Comparison of ENCODE assay signal across 12 mouse cellular contexts in genomic region chr7:130568783-130569436, GRCm38 (mm10). TPM values are rescaled to one million over a fixed set of nuclear protein-coding genes. Genes with fewer than 3 reads are reported as not detected.
DNase-seq lines count a peak whose midpoint lies in the region; ATAC-seq lines count a peak whose summit lies in the region.
"Had no signal": no experiment of that assay in that cellular context is flagged by ENCODE, and none has a peak within 500 bp of the region (broad histone marks: within the 10 kb centered on the region; RNA-seq: fewer than 3 reads in every experiment).

No protein-coding gene starts in this region.

- no peak overlapping the region for H3K4me2 ChIP-seq in midbrain, embryonic 11.5 days
- no peak overlapping the region for H3K4me2 ChIP-seq in heart, embryonic 15.5 days
- no peak overlapping the region for H3K4me2 ChIP-seq in liver, embryonic 11.5 days
- H3K4me2 ChIP-seq: limb, embryonic 12.5 days had no signal

- H3K4me1 ChIP-seq in midbrain, embryonic 11.5 days (ENCODE audit: control insufficient read depth, insufficient read depth, low read length), result no peaks in the 10 kb centered on the region
- peaks cover 3% of the 10 kb centered on the region for H3K4me1 ChIP-seq in midbrain, embryonic 10.5 days
- H3K4me1 ChIP-seq in heart, embryonic 15.5 days (replicated peaks), result peaks cover 5% of the 10 kb centered on the region
- 0 out of 2 replicates have a peak, but pooled peaks cover 6% of the 10 kb centered on the region for H3K4me1 ChIP-seq in liver, embryonic 11.5 days (replicated peaks; ENCODE audit: control insufficient read depth, insufficient read depth, low read length)

- no peak overlapping the region for H3K4me3 ChIP-seq in midbrain, embryonic 11.5 days (ENCODE audit: low read depth, low read length)
- no peak overlapping the region for H3K4me3 ChIP-seq in midbrain, embryonic 10.5 days
- no peak overlapping the region for H3K4me3 ChIP-seq in heart, embryonic 15.5 days
- H3K4me3 ChIP-seq in liver, embryonic 11.5 days (ENCODE audit: low read depth, low read length), result no peak overlapping the region
- H3K4me3 ChIP-seq: limb, embryonic 12.5 days had no signal

- no peak for ATAC-seq in midbrain, embryonic 11.5 days (ENCODE audit: low FRiP score)
- 0 out of 2 replicates have a peak, but pooled peaks have one; percentile 43 for ATAC-seq in heart, embryonic 15.5 days (replicated peaks; ENCODE audit: insufficient number of reproducible peaks, insufficient read depth, low FRiP score, low read depth)
- ATAC-seq in liver, embryonic 11.5 days (replicated peaks; ENCODE audit: low FRiP score), result 0 out of 2 replicates have a peak, but pooled peaks have one; percentile 49
- ATAC-seq: Patski had no signal

- intact Hi-C loops in left cerebral cortex, postnatal 4 days (cut with DNase I), result no loop called here

- no peak overlapping the region for H3K27ac ChIP-seq in midbrain, embryonic 11.5 days (ENCODE audit: low read depth, low read length)
- no peak overlapping the region for H3K27ac ChIP-seq in midbrain, embryonic 10.5 days (replicated peaks)
- H3K27ac ChIP-seq in heart, embryonic 15.5 days, result peak overlapping the region; percentile 58
- no peak overlapping the region for H3K27ac ChIP-seq in liver, embryonic 11.5 days (ENCODE audit: low read depth, low read length)
- H3K27ac ChIP-seq: limb, embryonic 12.5 days had no signal

- WGBS in midbrain, embryonic 11.5 days, result 83% methylated on average over 9 of the region's 9 CpGs
- 81% methylated on average over 9 of the region's 9 CpGs for WGBS in midbrain, embryonic 10.5 days
- WGBS in heart, embryonic 15.5 days, result 31% methylated on average over 9 of the region's 9 CpGs
- 59% methylated on average over 9 of the region's 9 CpGs for WGBS in liver, embryonic 11.5 days

- H3K27me3 ChIP-seq in midbrain, embryonic 11.5 days (ENCODE audit: control insufficient read depth, insufficient read depth, low read length), result no peaks in the 10 kb centered on the region
- H3K27me3 ChIP-seq in midbrain, embryonic 10.5 days (ENCODE audit: low read depth, poor library complexity, severe bottlenecking), result no peaks in the 10 kb centered on the region
- no peaks in the 10 kb centered on the region for H3K27me3 ChIP-seq in heart, embryonic 15.5 days
- no peaks in the 10 kb centered on the region for H3K27me3 ChIP-seq in liver, embryonic 11.5 days (replicated peaks; ENCODE audit: control insufficient read depth, insufficient read depth, low read length)
- H3K27me3 ChIP-seq: limb, embryonic 12.5 days; Patski had no signal

- H3K9ac ChIP-seq in midbrain, embryonic 11.5 days (ENCODE audit: low read length), result no peak overlapping the region
- no peak overlapping the region for H3K9ac ChIP-seq in heart, embryonic 15.5 days
- no peak overlapping the region for H3K9ac ChIP-seq in liver, embryonic 11.5 days (ENCODE audit: low read depth, low read length)
- H3K9ac ChIP-seq: limb, embryonic 12.5 days had no signal

- no peaks in the 10 kb centered on the region for H3K36me3 ChIP-seq in midbrain, embryonic 11.5 days (ENCODE audit: control insufficient read depth, insufficient read depth, low read length)
- H3K36me3 ChIP-seq in midbrain, embryonic 10.5 days, result no peaks in the 10 kb centered on the region
- H3K36me3 ChIP-seq in heart, embryonic 15.5 days, result no peaks in the 10 kb centered on the region
- H3K36me3 ChIP-seq in liver, embryonic 11.5 days (ENCODE audit: control insufficient read depth, insufficient read depth, low read length), result no peaks in the 10 kb centered on the region
- H3K36me3 ChIP-seq: limb, embryonic 12.5 days had no signal

- peak; percentile 72 for DNase-seq in midbrain, embryonic 11.5 days (ENCODE audit: low spot score, missing footprints)
- DNase-seq in midbrain, embryonic 10.5 days (ENCODE audit: low spot score), result no peak
- no peak for DNase-seq in liver, embryonic 11.5 days (ENCODE audit: low spot score)
- DNase-seq in yolk sac, embryonic 10.5 days (ENCODE audit: low spot score), result peak; percentile 81
- no peak for DNase-seq in left cerebral cortex, postnatal 4 days
- DNase-seq in frontal cortex, adult 2 months (ENCODE audit: extremely low spot score in 1 of 2, low spot score in 1 of 2), result no peak
- DNase-seq in right cerebral cortex, postnatal 14 days, result no peak
- DNase-seq: cerebellum, adult 11-12 months had no signal

- no peaks in the 10 kb centered on the region for H3K9me3 ChIP-seq in midbrain, embryonic 11.5 days (ENCODE audit: control insufficient read depth, low read length)
- no peaks in the 10 kb centered on the region for H3K9me3 ChIP-seq in midbrain, embryonic 10.5 days (replicated peaks)
- H3K9me3 ChIP-seq in heart, embryonic 15.5 days (replicated peaks), result no peaks in the 10 kb centered on the region
- no peaks in the 10 kb centered on the region for H3K9me3 ChIP-seq in liver, embryonic 11.5 days (ENCODE audit: control insufficient read depth, low read length)
- H3K9me3 ChIP-seq: limb, embryonic 12.5 days had no signal

RNA-seq across cellular contexts. Expression of gene Nsmce4a, which starts 4.0 kb away (rescaled TPM):
- polyA plus RNA-seq in midbrain, embryonic 11.5 days (2014; fragmentation: Nextera tagmentation; extraction: Ambion mirVana), result 223 and 239 TPM in 2 replicates
- 180 and 203 TPM in 2 replicates for polyA plus RNA-seq in midbrain, embryonic 10.5 days (2016; fragmentation: Nextera tagmentation; extraction: Ambion mirVana)
- polyA plus RNA-seq in heart, embryonic 15.5 days (2015; fragmentation: Nextera tagmentation; extraction: Ambion mirVana), result 115 and 118 TPM in 2 replicates
- polyA plus RNA-seq in liver, embryonic 11.5 days (2014; fragmentation: Nextera tagmentation; extraction: Ambion mirVana), result 175 and 190 TPM in 2 replicates
- total RNA-seq in left cerebral cortex, postnatal 4 days (2021), result 10 to 100 TPM; 36.1 to 38.3 TPM
- 44.1 and 49.5 TPM in 2 replicates for polyA plus RNA-seq in frontal cortex, adult 2 months (2012; rRNA removed)

RNA-seq across cellular contexts. Expression of gene Tacc2, which starts 8.3 kb away (rescaled TPM):
- polyA plus RNA-seq in midbrain, embryonic 11.5 days (2014; fragmentation: Nextera tagmentation; extraction: Ambion mirVana), result 45.8 and 47.3 TPM in 2 replicates
- 40.9 and 47.7 TPM in 2 replicates for polyA plus RNA-seq in midbrain, embryonic 10.5 days (2016; fragmentation: Nextera tagmentation; extraction: Ambion mirVana)
- polyA plus RNA-seq in heart, embryonic 15.5 days (2015; fragmentation: Nextera tagmentation; extraction: Ambion mirVana), result 43.2 and 46.8 TPM in 2 replicates
- 16.4 and 17.3 TPM in 2 replicates for polyA plus RNA-seq in liver, embryonic 11.5 days (2014; fragmentation: Nextera tagmentation; extraction: Ambion mirVana)
- 100 to 1,000 TPM; 101 to 102 TPM for total RNA-seq in left cerebral cortex, postnatal 4 days (2021)
- 46.1 and 49.3 TPM in 2 replicates for polyA plus RNA-seq in frontal cortex, adult 2 months (2012; rRNA removed)
- total RNA-seq: monocyte, adult 5-6 weeks had no signal

RNA-seq across cellular contexts. Expression of gene Ate1, which starts 48.7 kb away (rescaled TPM):
- 54.8 and 57.1 TPM in 2 replicates for polyA plus RNA-seq in midbrain, embryonic 11.5 days (2014; fragmentation: Nextera tagmentation; extraction: Ambion mirVana)
- 60.5 and 65.8 TPM in 2 replicates for polyA plus RNA-seq in midbrain, embryonic 10.5 days (2016; fragmentation: Nextera tagmentation; extraction: Ambion mirVana)
- polyA plus RNA-seq in heart, embryonic 15.5 days (2015; fragmentation: Nextera tagmentation; extraction: Ambion mirVana), result 55.4 and 63.7 TPM in 2 replicates
- 44.6 and 51.6 TPM in 2 replicates for polyA plus RNA-seq in liver, embryonic 11.5 days (2014; fragmentation: Nextera tagmentation; extraction: Ambion mirVana)
- 10 to 100 TPM; 57.1 to 61.9 TPM for total RNA-seq in left cerebral cortex, postnatal 4 days (2021)
- 26.0 and 30.8 TPM in 2 replicates for polyA plus RNA-seq in frontal cortex, adult 2 months (2012; rRNA removed)

Comparison
In these comparisons a context has a peak if more than half of its experiments do, and no peak if none do; other contexts are left out.
1. DNase-seq: peak in midbrain, embryonic 11.5 days (single experiment) and yolk sac, embryonic 10.5 days (single experiment); none in midbrain, embryonic 10.5 days (single experiment), liver, embryonic 11.5 days (single experiment), left cerebral cortex, postnatal 4 days (single experiment), frontal cortex, adult 2 months (0 of 2) and right cerebral cortex, postnatal 14 days (single experiment).